Mouse (Mus musculus) left cerebral cortex, postnatal 36 days (tissue): ENCODE data around the gene Itm2c. TPM values are rescaled to one million over a fixed set of nuclear protein-coding genes. Genes with fewer than 3 reads are reported as not detected.

Experiments
- DNase-seq, 2 experiments: peaks; one replicate each; pipeline ENCODE4 v3.0.0; 2021 to 2022; ENCODE audit warnings: low spot score in 2 of 2, mixed read lengths in 1 of 2
- intact Hi-C: fragments of 180-260 bp; cut with DNase I; formaldehyde crosslinking; loops from one replicate; pipeline ENCODE4 v1.15.1; 2025
- total RNA-seq, 2 experiments: library from RNA; stranded (reverse); gene quantifications; 2 replicates each; pipeline ENCODE4 v1.2.3; 2021

Itm2c gene
- total RNA-seq, 2 experiments from 2014 or later, result 719 to 821 TPM

GRCm38 (mm10) chr1:85928688-85929065 is 34.6 kb downstream of the Itm2c start:
- intact Hi-C loops, result no loop called here
- no peak for DNase-seq

- DNase-seq, result no peak
- intact Hi-C loops, result no loop called here
Observed at GRCm38 (mm10) chr1:85929406-85929805, 35.3 kb downstream of the Itm2c start.

GRCm38 (mm10) chr1:85931170-85931569 is 37.1 kb downstream of the Itm2c start:
- intact Hi-C loops, result no loop called here
- peak in 1 of 2 experiments; percentile 58 for DNase-seq

GRCm38 (mm10) chr1:85933226-85933625 is 39.1 kb downstream of the Itm2c start:
- intact Hi-C loops, result no loop called here

GRCm38 (mm10) chr1:85933631-85934465 is 39.8 kb downstream of the Itm2c start:
- intact Hi-C loops, result no loop called here
- no peak for DNase-seq

More at GRCm38 (mm10) chr1:85933226-85933625, 39.1 kb downstream of the Itm2c start:
- no peak for DNase-seq

GRCm38 (mm10) chr1:85934560-85934959 is 40.5 kb downstream of the Itm2c start:
- intact Hi-C loops, result no loop called here

GRCm38 (mm10) chr1:85935148-85935852 is 41.2 kb downstream of the Itm2c start:
- intact Hi-C loops, result loop anchor here (5.0 kb wide), 2 partner anchors 72 to 83 kb away; no protein-coding TSS in a partner anchor
- DNase-seq, result peak in 1 of 2 experiments; percentile 60

More at GRCm38 (mm10) chr1:85934560-85934959, 40.5 kb downstream of the Itm2c start:
- no peak for DNase-seq

GRCm38 (mm10) chr1:85936265-85936664 is 42.2 kb downstream of the Itm2c start:
- intact Hi-C loops, result loop anchor here (5.0 kb wide), 2 partner anchors 71 to 84 kb away; no protein-coding TSS in a partner anchor
- no peak for DNase-seq

- intact Hi-C loops, result loop anchor here (5.0 kb wide), 2 partner anchors 70 to 85 kb away; no protein-coding TSS in a partner anchor
- no peak for DNase-seq
Observed at GRCm38 (mm10) chr1:85937323-85937722, 43.2 kb downstream of the Itm2c start.

GRCm38 (mm10) chr1:85942318-85942717 is 48.2 kb downstream of the Itm2c start:
- intact Hi-C loops, result no loop called here
- DNase-seq, result no peak

- intact Hi-C loops, result no loop called here
- DNase-seq, result no peak
Observed at GRCm38 (mm10) chr1:85949085-85949684, 55.1 kb downstream of the Itm2c start.

- intact Hi-C loops, result no loop called here
- DNase-seq, result no peak
Observed at GRCm38 (mm10) chr1:85955150-85955549, 61.1 kb downstream of the Itm2c start.

- no peak for DNase-seq
- intact Hi-C loops, result no loop called here
Observed at GRCm38 (mm10) chr1:85957290-85957689, 63.2 kb downstream of the Itm2c start.

GRCm38 (mm10) chr1:85957942-85958619 is 64.0 kb downstream of the Itm2c start:
- DNase-seq, result peak; percentile 36 to 47
- intact Hi-C loops, result no loop called here

Other genes with a start within 250 kb of the Itm2c start
- 1 to 10 TPM; 2.0 to 3.6 TPM for gene Sp100, start 244.3 kb upstream of the Itm2c start, total RNA-seq
- 1 to 10 TPM in 1 of 2 experiments, under 1 TPM in 1; 0.17 to 1.2 TPM for gene A630001G21Rik, start 115.6 kb upstream of the Itm2c start, total RNA-seq
- gene Cab39, start 100.8 kb upstream of the Itm2c start, total RNA-seq, result 100 to 1,000 TPM; 150 to 163 TPM
- 1 to 10 TPM; 6.5 to 7.5 TPM for gene 4933407L21Rik, start 34.2 kb downstream of the Itm2c start, total RNA-seq
- not detected for gene Gpr55, start 66.7 kb downstream of the Itm2c start, total RNA-seq
- under 1 TPM; 0.36 to 0.99 TPM for gene Spata3, start 122.5 kb downstream of the Itm2c start, total RNA-seq
- gene 2810459M11Rik, start 151.6 kb downstream of the Itm2c start, total RNA-seq, result 1 to 10 TPM; 5.6 to 9.0 TPM
- gene Psmd1, start 170.1 kb downstream of the Itm2c start, total RNA-seq, result 100 to 1,000 TPM; 106 TPM
- not detected for gene Htr2b, start 217.7 kb downstream of the Itm2c start, total RNA-seq
- gene Gm21972, start 239.4 kb downstream of the Itm2c start, total RNA-seq, result 1 to 10 TPM in 1 of 2 experiments, not detected in 1; 3.2 TPM